19 mouse cellular contexts compared by ENCODE assay signal in the genomic region with DNA sequence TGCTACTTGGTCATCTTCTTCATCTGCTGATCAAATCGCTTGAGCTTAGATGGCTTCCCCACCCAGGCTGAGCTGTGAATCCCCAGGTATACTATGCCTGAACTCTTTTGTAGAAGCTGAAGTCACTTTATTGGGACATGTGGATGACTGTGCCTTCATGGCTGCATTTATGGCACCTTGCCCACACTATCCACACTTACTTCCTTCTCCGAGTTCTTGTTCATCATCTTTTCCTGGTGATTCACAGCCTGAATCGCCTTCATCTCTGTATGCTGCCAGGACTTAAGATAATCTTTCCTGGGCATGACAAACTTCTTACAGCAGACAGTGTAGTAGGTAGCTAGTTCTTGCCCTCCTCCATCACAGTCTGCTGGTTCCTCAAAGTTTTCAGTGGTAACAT.
A peak's percentile ranks its signal among the peaks of the same experiment; 100 is the strongest.
DNase-seq lines count a peak whose midpoint lies in the region.
"Had no signal": no experiment of that assay in that cellular context is flagged by ENCODE, and none has a peak within 500 bp of the region (broad histone marks: within the 10 kb centered on the region; RNA-seq: fewer than 3 reads in every experiment).

No protein-coding gene starts in this region.

- intact Hi-C loops in left cerebral cortex, postnatal 25 days (cut with DNase I) = no loop called here

- peak; percentile 34 to 51 for DNase-seq in frontal cortex, adult 2 months (ENCODE audit: extremely low spot score in 1 of 2, low spot score in 1 of 2)
- DNase-seq in frontal cortex, postnatal 14 days (ENCODE audit: low spot score in 2 of 2) = no peak
- DNase-seq in left cerebral cortex, adult 18-20 months (ENCODE audit: low spot score in 2 of 2) = peak; percentile 15 to 36
- DNase-seq in left cerebral cortex, adult 11 months (ENCODE audit: low spot score) = no peak
- peak; percentile 15 for DNase-seq in right cerebral cortex, adult 18-20 months
- DNase-seq in right cerebral cortex, postnatal 4 days = no peak
- peak; percentile 3 to 63 for DNase-seq in left cerebral cortex, postnatal 25 days (ENCODE audit: low spot score in 2 of 2)
- no peak for DNase-seq in spleen, postnatal 4 days (ENCODE audit: low spot score in 2 of 2)
- DNase-seq: adrenal gland, postnatal 10 days; adrenal gland, postnatal 36 days; B cell, adult 2 months; cerebellum, adult 11 months; cerebellum, adult 9-10 months; cerebellum, postnatal 14 days; gastrocnemius, postnatal 10 days; gastrocnemius, postnatal 36 days; heart, adult 2 months; heart, postnatal 14 days; heart, postnatal 4 days had no signal

Comparison
In these comparisons a context has a peak if more than half of its experiments do, and no peak if none do; other contexts are left out.
1. DNase-seq: peak in frontal cortex, adult 2 months (2 of 2), left cerebral cortex, adult 18-20 months (2 of 2), right cerebral cortex, adult 18-20 months (single experiment) and left cerebral cortex, postnatal 25 days (2 of 2); none in frontal cortex, postnatal 14 days (0 of 2), left cerebral cortex, adult 11 months (single experiment), right cerebral cortex, postnatal 4 days (single experiment) and spleen, postnatal 4 days (0 of 2).